Mouse (Mus musculus) ES-E14 (cell line): ENCODE measurements at regions not wholly inside any gene's neighbourhood (a gene's known extent, or its start where the extent isn't known, plus 50 kb on each side); places are given as distances from the start of the nearest gene placed in this dataset.

Experiments used
- CHD2 ChIP-seq: IDR thresholded peaks from 2 replicates; pipeline ENCODE4 v1.6.1; 2014; ENCODE audit warnings: mild to moderate bottlenecking, low read depth, low read length, inconsistent platforms
- MAFK ChIP-seq: IDR thresholded peaks from 2 replicates; pipeline ENCODE4 v1.6.1; 2014; ENCODE audit warnings: mild to moderate bottlenecking, low read depth, low read length, inconsistent platforms; ENCODE audit not compliant: insufficient read depth
- ZC3H11A ChIP-seq: IDR thresholded peaks from 2 replicates; pipeline ENCODE4 v1.6.1; 2012; ENCODE audit warnings: low read depth, mild to moderate bottlenecking, inconsistent platforms, low read length, borderline replicate concordance
- ZNF384 ChIP-seq: IDR thresholded peaks from 2 replicates; pipeline ENCODE4 v1.6.1; 2012; ENCODE audit warnings: low read depth, low read length, inconsistent platforms

DNA sequence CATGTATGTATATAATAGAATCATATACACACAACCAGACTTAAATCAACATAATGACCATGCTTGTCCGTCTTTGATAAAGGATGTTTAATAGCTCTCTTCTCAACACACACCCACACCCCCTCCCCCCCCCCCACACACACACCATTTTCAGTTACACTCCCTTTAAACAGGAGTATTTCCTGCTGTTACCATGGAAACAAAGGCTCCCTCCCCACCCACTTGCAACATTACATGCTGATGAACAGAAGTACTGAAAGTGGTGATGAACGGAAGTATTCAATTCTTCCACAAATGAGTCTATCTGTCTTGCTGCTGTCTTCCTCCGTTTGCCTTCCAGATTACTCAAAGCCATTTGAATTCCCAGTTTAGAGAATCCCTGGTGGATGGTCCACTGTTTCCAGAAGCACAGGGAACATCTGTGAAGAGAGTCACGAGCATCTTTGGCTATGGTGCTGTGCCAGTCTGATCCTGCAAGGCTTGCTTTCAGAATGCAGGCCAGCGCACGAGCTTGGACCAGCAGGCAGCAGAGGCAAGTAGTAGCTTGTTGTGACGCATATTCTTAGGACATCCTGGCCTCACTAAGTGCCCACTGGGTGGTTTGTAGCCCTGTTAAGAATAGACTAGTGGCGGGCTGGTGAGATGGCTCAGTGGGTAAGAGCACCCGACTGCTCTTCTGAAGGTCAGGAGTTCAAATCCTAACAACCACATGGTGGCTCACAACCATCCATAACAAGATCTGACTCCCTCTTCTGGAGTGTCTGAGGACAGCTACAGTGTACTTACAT is 62.6 kb upstream of the Foxb1 start:
- TF ChIP-seq MAFK (no peak), ZNF384 (no peak), ZC3H11A (no peak), CHD2 (no peak)
